ENCODE assay signal across 9 mouse cellular contexts in the genomic region with DNA sequence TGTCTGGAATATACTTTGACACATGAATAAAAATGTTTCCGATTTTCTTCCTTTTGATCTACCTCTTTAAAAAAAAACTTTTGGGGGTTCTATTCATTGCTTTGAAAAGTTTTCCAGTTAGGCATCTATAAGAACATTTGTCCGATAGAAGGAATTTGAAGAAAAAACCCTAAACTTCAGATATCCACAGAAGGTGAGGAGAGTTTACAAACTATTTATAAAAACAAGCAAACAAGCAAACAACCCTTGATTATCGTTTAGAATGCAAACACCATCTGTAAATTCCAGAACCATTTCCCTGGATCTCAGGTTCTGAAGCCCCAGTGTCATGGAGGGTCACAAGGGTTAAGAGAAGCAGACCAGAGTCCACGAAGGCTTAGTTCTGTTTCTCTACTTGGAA. TPM values are rescaled to one million over a fixed set of nuclear protein-coding genes. Genes with fewer than 3 reads are reported as not detected.
DNase-seq lines count a peak whose midpoint lies in the region; ATAC-seq lines count a peak whose summit lies in the region.
"Had no signal": no experiment of that assay in that cellular context is flagged by ENCODE, and none has a peak within 500 bp of the region (broad histone marks: within the 10 kb centered on the region; RNA-seq: fewer than 3 reads in every experiment).

A gene (plus strand): TSS at position 301 of the 400 bp plus-strand sequence.

- H3K27ac ChIP-seq in heart, embryonic 16.5 days (ENCODE audit: low read length): peak within 1 kb of the TSS; percentile 86
- H3K27ac ChIP-seq in embryonic facial prominence, embryonic 10.5 days (replicated peaks): peak within 1 kb of the TSS; percentile 71
- peak within 1 kb of the TSS; percentile 72 for H3K27ac ChIP-seq in hindbrain, embryonic 14.5 days
- H3K27ac ChIP-seq in midbrain, embryonic 13.5 days: peak within 1 kb of the TSS; percentile 78

- H3K4me1 ChIP-seq in heart, embryonic 16.5 days (ENCODE audit: control insufficient read depth, insufficient read depth, low read length): peaks cover 4% of the 10 kb centered on the region
- H3K4me1 ChIP-seq in embryonic facial prominence, embryonic 10.5 days: peaks cover 17% of the 10 kb centered on the region
- H3K4me1 ChIP-seq in hindbrain, embryonic 14.5 days (replicated peaks; ENCODE audit: control insufficient read depth, insufficient read depth, low read length): peaks cover 8% of the 10 kb centered on the region; the same call in 1 of the 2 replicates
- H3K4me1 ChIP-seq in midbrain, embryonic 13.5 days (replicated peaks): peaks cover 27% of the 10 kb centered on the region

- H3K36me3 ChIP-seq in heart, embryonic 16.5 days (ENCODE audit: control insufficient read depth, insufficient read depth): no peaks in the 10 kb centered on the region
- H3K36me3 ChIP-seq in embryonic facial prominence, embryonic 10.5 days (replicated peaks): no peaks in the 10 kb centered on the region
- H3K36me3 ChIP-seq in hindbrain, embryonic 14.5 days (replicated peaks; ENCODE audit: control insufficient read depth, insufficient read depth): no peaks in the 10 kb centered on the region
- no peaks in the 10 kb centered on the region for H3K36me3 ChIP-seq in midbrain, embryonic 13.5 days

- whole genome bisulfite sequencing in heart, embryonic 16.5 days: 49% methylated on average over 4 of the region's 4 CpGs
- 65% methylated on average over 4 of the region's 4 CpGs for WGBS in embryonic facial prominence, embryonic 10.5 days
- WGBS in hindbrain, embryonic 14.5 days: 71% methylated on average over 4 of the region's 4 CpGs
- WGBS in midbrain, embryonic 13.5 days: 75% methylated on average over 4 of the region's 4 CpGs

- H3K9ac ChIP-seq in heart, embryonic 16.5 days (ENCODE audit: low read length): peak within 1 kb of the TSS; percentile 68
- H3K9ac ChIP-seq in hindbrain, embryonic 14.5 days: peak within 1 kb of the TSS; percentile 65
- peak within 1 kb of the TSS; percentile 56 for H3K9ac ChIP-seq in midbrain, embryonic 13.5 days (replicated peaks)

- peak within 1 kb of the TSS; percentile 62 for H3K4me3 ChIP-seq in heart, embryonic 16.5 days (ENCODE audit: low read length)
- H3K4me3 ChIP-seq in embryonic facial prominence, embryonic 10.5 days: peak within 1 kb of the TSS; percentile 55
- peak within 1 kb of the TSS; percentile 39 for H3K4me3 ChIP-seq in hindbrain, embryonic 14.5 days (replicated peaks; ENCODE audit: low read length)
- peak within 1 kb of the TSS; percentile 42 for H3K4me3 ChIP-seq in midbrain, embryonic 13.5 days (replicated peaks)

- H3K9me3 ChIP-seq in heart, embryonic 16.5 days (replicated peaks; ENCODE audit: control insufficient read depth, low read length): no peaks in the 10 kb centered on the region
- H3K9me3 ChIP-seq in embryonic facial prominence, embryonic 10.5 days: no peaks in the 10 kb centered on the region
- no peaks in the 10 kb centered on the region for H3K9me3 ChIP-seq in hindbrain, embryonic 14.5 days (ENCODE audit: control insufficient read depth, low read length)
- no peaks in the 10 kb centered on the region for H3K9me3 ChIP-seq in midbrain, embryonic 13.5 days

- intact Hi-C loops in heart, postnatal 36 days (cut with DNase I): loop anchor here (1.0 to 10.0 kb wide), 7 partner anchors 39 to 163 kb away; a partner anchor contains a TSS

- ATAC-seq in heart, embryonic 16.5 days (replicated peaks; ENCODE audit: extremely low read depth, insufficient read depth, low FRiP score): no peak
- no peak for ATAC-seq in hindbrain, embryonic 14.5 days (ENCODE audit: low FRiP score)
- no peak for ATAC-seq in midbrain, embryonic 13.5 days

- H3K27me3 ChIP-seq in heart, embryonic 16.5 days (ENCODE audit: control insufficient read depth, insufficient read depth, low read length): no peaks in the 10 kb centered on the region
- H3K27me3 ChIP-seq in embryonic facial prominence, embryonic 10.5 days (replicated peaks; ENCODE audit: low read depth, poor library complexity, severe bottlenecking): no peaks in the 10 kb centered on the region
- H3K27me3 ChIP-seq in hindbrain, embryonic 14.5 days (ENCODE audit: control insufficient read depth, insufficient read depth, low read length): no peaks in the 10 kb centered on the region
- H3K27me3 ChIP-seq in midbrain, embryonic 13.5 days: 0 out of 2 replicates have a peak, but pooled peaks cover 3% of the 10 kb centered on the region

- no peak for DNase-seq in heart, postnatal 36 days
- no peak for DNase-seq in embryonic facial prominence, embryonic 10.5 days (ENCODE audit: low spot score)
- no peak for DNase-seq in hindbrain, embryonic 14.5 days (ENCODE audit: low spot score)
- DNase-seq in ovary, postnatal 14 days (ENCODE audit: low spot score): no peak
- DNase-seq in right cerebral cortex, adult 2 months (ENCODE audit: low spot score in 2 of 2): no peak
- no peak for DNase-seq in testis, postnatal 14 days (ENCODE audit: low spot score)

- H3K4me2 ChIP-seq in heart, embryonic 16.5 days (ENCODE audit: low read depth, low read length): peak within 1 kb of the TSS; percentile 75
- peak within 1 kb of the TSS; percentile 58 for H3K4me2 ChIP-seq in hindbrain, embryonic 14.5 days (replicated peaks)
- peak within 1 kb of the TSS; percentile 53 for H3K4me2 ChIP-seq in midbrain, embryonic 13.5 days (replicated peaks)

RNA-seq across cellular contexts. Expression of the gene that starts here (rescaled TPM):
- polyA plus RNA-seq in heart, embryonic 16.5 days (2015; fragmentation: Nextera tagmentation; extraction: Ambion mirVana): 0.14 TPM in 1 of 2 replicates, not detected in the other
- not detected for total RNA-seq in heart, postnatal 36 days (2021)
- not detected in 2 replicates for polyA plus RNA-seq in embryonic facial prominence, embryonic 10.5 days (2016; fragmentation: Nextera tagmentation; extraction: Ambion mirVana)
- not detected in 2 replicates for polyA plus RNA-seq in hindbrain, embryonic 14.5 days (2014; fragmentation: Nextera tagmentation; extraction: Ambion mirVana)
- not detected in 2 replicates for polyA plus RNA-seq in midbrain, embryonic 13.5 days (2015; fragmentation: Nextera tagmentation; extraction: Ambion mirVana)
- polyA plus RNA-seq: brain, embryonic 14.5 days had no signal
